Mouse (Mus musculus) lung, adult 2 months (tissue): ENCODE results near the gene Cby1.

Experiments
- CTCF ChIP-seq: fragments of 200-500 bp; IDR thresholded peaks from 2 replicates; pipeline ENCODE4 v1.5.1; 2011; ENCODE audit warnings: mild to moderate bottlenecking, low read length, control low read depth; ENCODE audit not compliant: insufficient read depth
- POLR2A ChIP-seq: fragments of 200-500 bp; IDR thresholded peaks from 2 replicates; pipeline ENCODE4 v1.6.1; 2011; ENCODE audit warnings: low read depth, mild to moderate bottlenecking, control low read depth, low read length, borderline replicate concordance; ENCODE audit errors: extremely low read depth

DNA sequence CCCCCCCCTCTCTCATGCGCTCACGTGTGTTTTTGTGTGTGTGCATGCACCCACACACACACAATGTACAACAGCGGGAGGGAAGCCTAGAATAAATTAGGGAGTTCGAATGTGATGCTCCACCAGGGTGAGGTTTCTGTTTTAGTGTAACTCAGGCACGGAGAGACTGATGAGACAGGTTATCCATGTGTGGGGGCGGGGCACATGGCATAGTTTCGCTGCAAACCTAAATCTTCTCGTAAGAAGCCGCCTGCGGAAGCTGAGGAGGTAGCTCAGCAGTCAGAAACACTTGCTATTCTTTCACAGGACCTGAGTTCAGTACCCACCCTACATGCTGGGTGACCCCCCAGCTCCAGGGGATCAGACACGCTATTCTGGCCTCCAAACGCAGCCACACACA is 10.9 kb upstream of the Cby1 start:
- TF ChIP-seq POLR2A (no peak), CTCF (no peak)
